Mouse (Mus musculus): Measurements from ENCODE around the gene Zfp109. TPM values are rescaled to one million over a fixed set of nuclear protein-coding genes. Genes with fewer than 3 reads are reported as not detected.

Gene Zfp109
- total RNA-seq (2012; rRNA removed) (not detected in 2 replicates), total RNA-seq (2014; rRNA removed) (not detected in 2 replicates), polyA plus RNA-seq (2012; ENCODE audit: insufficient read length, low read depth) (not detected in 2 replicates)

GRCm38 (mm10) chr7:24237040-24237791 is at the start of gene Zfp109:
Gene Zfp109, minus strand, starts transcription at chr7:24237560.
- no peak for DNase-seq (ENCODE audit: extremely low read depth)
- Histone ChIP-seq H3K9me3 (replicated peaks; ENCODE audit: low read length) (peaks cover 2% of the 10 kb centered on the region), H3K9ac (ENCODE audit: insufficient read depth, low read depth) (no peak within 1 kb of the TSS), H3K4me1 (ENCODE audit: control insufficient read depth in 1 of 2, insufficient read depth in 2 of 2) (no peaks in the 10 kb centered on the region), H3K27me3 (replicated peaks) (peaks cover 34% of the 10 kb centered on the region), H3K4me2 (ENCODE audit: insufficient read depth, low read depth, poor library complexity, severe bottlenecking) (no peak within 1 kb of the TSS), H3K27ac (ENCODE audit: insufficient read depth, low read depth) (no peak within 1 kb of the TSS), H3K79me2 (replicated peaks; ENCODE audit: control insufficient read depth, extremely low read depth, insufficient read depth, poor library complexity, severe bottlenecking) (no peaks in the 10 kb centered on the region), H3K4me3 (replicated peaks in 1 of 3; ENCODE audit: low read depth in 2 of 3, low read length in 2 of 3, poor library complexity in 1 of 3) (no peak within 1 kb of the TSS), H3K36me3 (replicated peaks in 1 of 2; ENCODE audit: control insufficient read depth in 1 of 2, insufficient read depth in 1 of 2, low read length in 1 of 2) (no peaks in the 10 kb centered on the region)
- no peak for TF ChIP-seq RCOR1 (conservative IDR thresholded peaks at IDR 0.05; ENCODE audit: low read depth, low read length)
- TF ChIP-seq USF2 (conservative IDR thresholded peaks at IDR 0.05; ENCODE audit: low read depth, low read length), result no peak
- no peak for TF ChIP-seq POLR2AphosphoS2 (IDR thresholded peaks at IDR 0.05; ENCODE audit: low read depth, low read length)
- no peak for TF ChIP-seq MAFK (IDR thresholded peaks at IDR 0.05; ENCODE audit: insufficient replicate concordance, low read length)
- TF ChIP-seq CHD1 (IDR thresholded peaks at IDR 0.05; ENCODE audit: low read depth, low read length), result no peak
- TF ChIP-seq NRF1 (IDR thresholded peaks at IDR 0.05; ENCODE audit: low read depth, low read length), result no peak
- TF ChIP-seq GABPA (IDR thresholded peaks at IDR 0.05; ENCODE audit: insufficient replicate concordance, low read depth, low read length), result no peak
- dilution Hi-C loops (cut with MboI; ENCODE audit: extremely low pct_ligation_motif_present, extremely low pct_unique_long_range_greater_than_20kb, low sequenced_read_pairs) (no loop called here), in situ Hi-C loops (cut with MboI; ENCODE audit: low pct_ligation_motif_present, low pct_unique_long_range_greater_than_20kb, low sequenced_read_pairs) (no loop called here)

GRCm38 (mm10) chr7:24286916-24287315 is 49.6 kb upstream of the Zfp109 start:
- Histone ChIP-seq H3K27me3 (replicated peaks) (peaks cover 3% of the 10 kb centered on the region), H3K27ac (ENCODE audit: insufficient read depth, low read depth) (no peak overlapping the region), H3K4me1 (ENCODE audit: control insufficient read depth in 1 of 2, insufficient read depth in 2 of 2) (peaks cover 0 to 5% of the 10 kb centered on the region in 2 experiments; a peak in 1 of 4 replicates), H3K36me3 (replicated peaks in 1 of 2; ENCODE audit: control insufficient read depth in 1 of 2, insufficient read depth in 1 of 2, low read length in 1 of 2) (peaks cover 9 to 21% of the 10 kb centered on the region in 2 experiments), H3K79me2 (replicated peaks; ENCODE audit: control insufficient read depth, extremely low read depth, insufficient read depth, poor library complexity, severe bottlenecking) (no peaks in the 10 kb centered on the region), H3K9ac (ENCODE audit: insufficient read depth, low read depth) (no peak overlapping the region), H3K4me3 (replicated peaks in 1 of 3; ENCODE audit: low read depth in 2 of 3, low read length in 2 of 3, poor library complexity in 1 of 3) (no peak overlapping the region), H3K9me3 (replicated peaks; ENCODE audit: low read length) (no peaks in the 10 kb centered on the region), H3K4me2 (ENCODE audit: insufficient read depth, low read depth, poor library complexity, severe bottlenecking) (no peak overlapping the region)
- DNase-seq (ENCODE audit: extremely low read depth), result no peak
- dilution Hi-C loops (cut with MboI; ENCODE audit: extremely low pct_ligation_motif_present, extremely low pct_unique_long_range_greater_than_20kb, low sequenced_read_pairs), result no loop called here
- in situ Hi-C loops (cut with MboI; ENCODE audit: low pct_ligation_motif_present, low pct_unique_long_range_greater_than_20kb, low sequenced_read_pairs), result no loop called here
- TF ChIP-seq CHD1 (IDR thresholded peaks at IDR 0.05; ENCODE audit: low read depth, low read length) (no peak), MAFK (IDR thresholded peaks at IDR 0.05; ENCODE audit: insufficient replicate concordance, low read length) (no peak), KAT2A (IDR thresholded peaks at IDR 0.05; ENCODE audit: insufficient replicate concordance, low read length) (no peak), GABPA (IDR thresholded peaks at IDR 0.05; ENCODE audit: insufficient replicate concordance, low read depth, low read length) (no peak), MEF2A (IDR thresholded peaks at IDR 0.05; ENCODE audit: borderline replicate concordance, low read depth, low read length) (no peak), UBTF (IDR thresholded peaks at IDR 0.05; ENCODE audit: low read depth, low read length) (no peak), CTCF (conservative IDR thresholded peaks at IDR 0.05 in 1 of 2, IDR thresholded peaks at IDR 0.05 in 1 of 2; ENCODE audit: low read depth in 2 of 2, low read length in 2 of 2) (no peak), JUN (IDR thresholded peaks at IDR 0.05; ENCODE audit: insufficient read depth, low read depth, low read length) (no peak), ZMIZ1 (IDR thresholded peaks at IDR 0.05; ENCODE audit: low read depth, low read length) (no peak), PAX5 (IDR thresholded peaks at IDR 0.05; ENCODE audit: low read length) (no peak), E2F4 (IDR thresholded peaks at IDR 0.05; ENCODE audit: insufficient replicate concordance, low read depth, low read length) (no peak), MAZ (IDR thresholded peaks at IDR 0.05; ENCODE audit: low read depth, low read length) (no peak), ELF1 (IDR thresholded peaks at IDR 0.05; ENCODE audit: low read depth, low read length) (no peak), POLR2AphosphoS2 (IDR thresholded peaks at IDR 0.05; ENCODE audit: low read depth, low read length) (no peak), ETS1 (conservative IDR thresholded peaks at IDR 0.05; ENCODE audit: low read depth, low read length) (no peak), POLR2A (IDR thresholded peaks at IDR 0.05; ENCODE audit: low read depth, low read length) (no peak), IRF4 (IDR thresholded peaks at IDR 0.05; ENCODE audit: low read depth, low read length) (no peak), BHLHE40 (IDR thresholded peaks at IDR 0.05; ENCODE audit: low read depth, low read length) (no peak), NRF1 (IDR thresholded peaks at IDR 0.05; ENCODE audit: low read depth, low read length) (no peak), ZC3H11A (IDR thresholded peaks at IDR 0.05; ENCODE audit: low read depth, low read length) (no peak)

Measured in CH12.LX (cell line).